Mouse (Mus musculus) embryonic facial prominence, embryonic 13.5 days (tissue): ENCODE measurements at regions not wholly inside any gene's neighbourhood (a gene's known extent, or its start where the extent isn't known, plus 50 kb on each side); places are given as distances from the start of the nearest gene placed in this dataset.

Source experiments
- ATAC-seq: fragments of 200-750 bp; cut with Nextera tagmentation; 2 replicates; pipeline ENCODE4 v1.8.0; 2017; ENCODE audit warnings: low read depth; ENCODE audit not compliant: insufficient number of reproducible peaks, insufficient read depth, low FRiP score, low TSS enrichment
- H3K27ac ChIP-seq: fragments of 300-500 bp; sonication (generic); 2 replicates; pipeline ENCODE4 v1.5.1; 2015; ENCODE audit warnings: moderate library complexity, mild to moderate bottlenecking, inconsistent platforms
- H3K27me3 ChIP-seq: fragments of 300-500 bp; sonication (generic); 2 replicates; pipeline ENCODE4 v1.6.1; 2015; ENCODE audit warnings: mild to moderate bottlenecking, inconsistent platforms
- H3K36me3 ChIP-seq: fragments of 300-500 bp; sonication (generic); 2 replicates; pipeline ENCODE4 v1.6.1; 2015; ENCODE audit warnings: mild to moderate bottlenecking, inconsistent platforms
- H3K4me1 ChIP-seq: fragments of 300-500 bp; sonication (generic); 2 replicates; pipeline ENCODE4 v1.6.1; 2015; ENCODE audit warnings: inconsistent platforms
- H3K4me2 ChIP-seq: fragments of 300-500 bp; sonication (generic); 2 replicates; pipeline ENCODE4 v1.6.1; 2015; ENCODE audit warnings: moderate library complexity, mild to moderate bottlenecking, inconsistent platforms
- H3K4me3 ChIP-seq: fragments of 300-500 bp; sonication (generic); 2 replicates; pipeline ENCODE4 v1.5.1; 2015; ENCODE audit warnings: mild to moderate bottlenecking, inconsistent platforms
- H3K9ac ChIP-seq: fragments of 300-500 bp; sonication (generic); 2 replicates; pipeline ENCODE4 v1.6.1; 2015; ENCODE audit warnings: mild to moderate bottlenecking, inconsistent platforms
- H3K9me3 ChIP-seq: fragments of 300-500 bp; sonication (generic); 2 replicates; pipeline ENCODE4 v1.6.1; 2016; ENCODE audit warnings: inconsistent platforms
- WGBS: fragments of 180-500 bp; shearing (Covaris S2); methylation state at CpG from one replicate; pipeline ENCODE4 v1.1.7; 2015; ENCODE audit warnings: mixed read lengths; 5-methylcytosine and 5-hydroxymethylcytosine counted together

DNA sequence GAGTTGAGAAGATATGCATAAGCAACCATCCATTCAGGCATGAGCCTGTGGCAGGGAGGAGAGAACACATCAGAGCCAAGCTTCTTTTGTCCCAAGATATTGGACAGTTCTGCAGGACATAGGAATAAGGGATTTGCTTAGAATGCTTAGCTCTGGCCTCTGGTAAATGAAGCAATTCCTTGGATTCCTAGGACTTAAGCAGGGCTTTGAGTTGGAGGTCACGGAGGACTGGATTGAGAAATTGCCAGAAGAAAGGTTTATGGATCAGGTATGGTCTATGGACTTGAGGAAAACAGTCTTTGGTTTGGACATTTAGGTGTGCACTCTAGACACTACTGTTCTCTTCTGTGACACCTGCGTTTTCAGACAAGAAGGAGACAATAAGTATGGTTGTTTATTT, 338.4 kb downstream of the Epha4 start:
- Histone ChIP-seq H3K27ac (no peak overlapping the region), H3K4me3 (no peak overlapping the region), H3K4me2 (no peak overlapping the region), H3K36me3 (no peaks in the 10 kb centered on the region), H3K9me3 (no peaks in the 10 kb centered on the region), H3K27me3 (no peaks in the 10 kb centered on the region), H3K4me1 (peaks cover 5% of the 10 kb centered on the region; the same call in 1 of the 2 replicates), H3K9ac (no peak overlapping the region)
- 92% methylated on average over 2 of the region's 2 CpGs for WGBS
- ATAC-seq, result no peak

DNA sequence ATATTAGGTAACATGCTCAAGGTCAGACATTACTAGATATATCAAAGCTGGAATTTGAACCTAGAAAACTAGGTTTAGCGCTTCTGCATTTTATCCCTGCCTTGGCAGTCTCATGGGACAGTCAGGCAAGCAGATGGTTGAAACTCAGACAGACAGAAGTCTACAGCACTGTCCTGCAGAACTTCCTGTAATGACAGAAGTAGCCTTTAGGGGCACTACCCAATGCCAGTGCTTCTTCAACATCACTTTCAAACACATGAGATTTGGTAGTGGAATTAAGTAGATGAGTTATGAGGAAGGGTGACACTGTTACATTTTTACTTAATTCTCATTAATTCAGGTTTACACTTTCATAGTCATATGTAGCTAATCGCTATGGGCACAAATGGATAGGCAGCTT, 330.9 kb downstream of the Epha4 start:
- WGBS, result 85% methylated on average over 2 of the region's 2 CpGs
- Histone ChIP-seq H3K4me1 (peaks cover 9% of the 10 kb centered on the region), H3K36me3 (no peaks in the 10 kb centered on the region), H3K4me2 (no peak overlapping the region), H3K9me3 (no peaks in the 10 kb centered on the region), H3K27ac (no peak overlapping the region), H3K27me3 (no peaks in the 10 kb centered on the region), H3K4me3 (no peak overlapping the region), H3K9ac (no peak overlapping the region)
- ATAC-seq, result no peak

DNA sequence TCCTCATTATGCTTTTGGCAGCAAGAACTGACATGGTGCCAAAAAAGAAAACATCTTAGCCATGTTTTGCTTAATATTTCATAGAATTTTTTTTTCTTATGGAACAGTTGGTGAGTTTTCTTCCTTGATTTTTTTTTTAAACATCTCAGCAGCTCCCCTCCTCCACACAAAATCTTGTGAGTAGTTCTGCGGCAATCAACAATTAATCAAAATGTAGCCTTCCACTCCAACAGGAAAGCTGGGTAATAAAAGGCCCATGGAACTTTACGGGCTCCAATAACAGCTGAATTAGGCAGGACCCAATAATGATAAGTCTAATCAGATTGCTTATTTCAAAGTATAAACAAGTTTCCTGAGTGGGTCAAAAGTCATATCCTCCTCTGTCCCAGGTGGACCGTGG, 324.7 kb downstream of the Epha4 start:
- no peaks in the 10 kb centered on the region for H3K9me3 ChIP-seq
- no peak overlapping the region for H3K4me2 ChIP-seq
- ATAC-seq, result no peak
- no peaks in the 10 kb centered on the region for H3K4me1 ChIP-seq
- no peaks in the 10 kb centered on the region for H3K36me3 ChIP-seq
- H3K27ac ChIP-seq, result no peak overlapping the region
- H3K9ac ChIP-seq, result no peak overlapping the region
- WGBS, result 49% methylated on average over 3 of the region's 3 CpGs
- H3K4me3 ChIP-seq, result no peak overlapping the region
- no peaks in the 10 kb centered on the region for H3K27me3 ChIP-seq

GRCm38 (mm10) chr1:77201321-77201917, 313.5 kb downstream of the Epha4 start:
- Histone ChIP-seq H3K4me3 (no peak overlapping the region), H3K4me2 (no peak overlapping the region), H3K27me3 (no peaks in the 10 kb centered on the region), H3K9ac (no peak overlapping the region), H3K4me1 (peaks cover 2% of the 10 kb centered on the region; the same call in 1 of the 2 replicates), H3K36me3 (no peaks in the 10 kb centered on the region), H3K9me3 (no peaks in the 10 kb centered on the region), H3K27ac (no peak overlapping the region)
- no peak for ATAC-seq
- WGBS, result 77% methylated on average over 3 of the region's 3 CpGs

DNA sequence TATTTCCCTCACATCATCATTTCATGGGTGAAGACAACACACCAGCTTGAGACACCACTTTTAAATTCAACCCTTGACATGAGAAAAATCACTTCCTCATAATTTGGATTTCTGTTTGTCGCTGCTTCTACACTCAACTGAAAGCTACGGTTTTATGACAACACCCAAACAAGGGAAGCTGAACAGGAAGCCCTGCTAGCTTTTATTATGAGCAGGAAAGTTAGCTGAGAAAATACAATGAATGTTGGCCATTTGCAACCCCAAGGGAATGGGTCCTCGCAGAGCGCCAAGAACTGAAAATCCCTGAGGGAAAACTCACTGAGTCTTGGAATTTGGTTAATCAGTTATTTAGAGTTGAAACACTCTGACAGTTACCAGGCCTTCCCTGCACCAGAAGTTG, 311.9 kb downstream of the Epha4 start:
- 75% methylated on average over 4 of the region's 4 CpGs for WGBS
- Histone ChIP-seq H3K9ac (no peak overlapping the region), H3K27ac (no peak overlapping the region), H3K36me3 (no peaks in the 10 kb centered on the region), H3K27me3 (no peaks in the 10 kb centered on the region), H3K4me3 (no peak overlapping the region), H3K4me2 (no peak overlapping the region), H3K4me1 (peaks cover 2% of the 10 kb centered on the region; the same call in 1 of the 2 replicates), H3K9me3 (no peaks in the 10 kb centered on the region)
- ATAC-seq, result no peak

GRCm38 (mm10) chr1:77206535-77206934, 308.4 kb downstream of the Epha4 start:
- H3K4me2 ChIP-seq, result no peak overlapping the region
- H3K4me1 ChIP-seq, result peaks cover 2% of the 10 kb centered on the region; the same call in 1 of the 2 replicates
- no peak overlapping the region for H3K27ac ChIP-seq
- WGBS, result 69% methylated on average over 1 of the region's 1 CpGs
- no peak overlapping the region for H3K4me3 ChIP-seq
- H3K9me3 ChIP-seq, result no peaks in the 10 kb centered on the region
- H3K9ac ChIP-seq, result no peak overlapping the region
- H3K36me3 ChIP-seq, result no peaks in the 10 kb centered on the region
- ATAC-seq, result no peak
- no peaks in the 10 kb centered on the region for H3K27me3 ChIP-seq

GRCm38 (mm10) chr1:77209395-77209794, 305.5 kb downstream of the Epha4 start:
- 83% methylated on average over 3 of the region's 3 CpGs for WGBS
- Histone ChIP-seq H3K4me2 (no peak overlapping the region), H3K9me3 (no peaks in the 10 kb centered on the region)

GRCm38 (mm10) chr1:77213462-77214098, 301.3 kb downstream of the Epha4 start:
- 47% methylated on average over 8 of the region's 8 CpGs for WGBS
- H3K4me1 ChIP-seq, result peaks cover 6% of the 10 kb centered on the region
- no peaks in the 10 kb centered on the region for H3K36me3 ChIP-seq
- ATAC-seq, result no peak
- no peak overlapping the region for H3K4me3 ChIP-seq
- H3K27me3 ChIP-seq, result no peaks in the 10 kb centered on the region
- H3K4me2 ChIP-seq, result peak overlapping the region; percentile 12; the same call in 1 of the 2 replicates
- H3K27ac ChIP-seq, result no peak overlapping the region; the same call in 1 of the 2 replicates
- no peaks in the 10 kb centered on the region for H3K9me3 ChIP-seq
- no peak overlapping the region for H3K9ac ChIP-seq

More at GRCm38 (mm10) chr1:77209395-77209794, 305.5 kb downstream of the Epha4 start:
- Histone ChIP-seq H3K4me1 (peaks cover 6% of the 10 kb centered on the region), H3K36me3 (no peaks in the 10 kb centered on the region), H3K4me3 (no peak overlapping the region), H3K27ac (no peak overlapping the region), H3K27me3 (no peaks in the 10 kb centered on the region), H3K9ac (no peak overlapping the region)
- ATAC-seq, result no peak

DNA sequence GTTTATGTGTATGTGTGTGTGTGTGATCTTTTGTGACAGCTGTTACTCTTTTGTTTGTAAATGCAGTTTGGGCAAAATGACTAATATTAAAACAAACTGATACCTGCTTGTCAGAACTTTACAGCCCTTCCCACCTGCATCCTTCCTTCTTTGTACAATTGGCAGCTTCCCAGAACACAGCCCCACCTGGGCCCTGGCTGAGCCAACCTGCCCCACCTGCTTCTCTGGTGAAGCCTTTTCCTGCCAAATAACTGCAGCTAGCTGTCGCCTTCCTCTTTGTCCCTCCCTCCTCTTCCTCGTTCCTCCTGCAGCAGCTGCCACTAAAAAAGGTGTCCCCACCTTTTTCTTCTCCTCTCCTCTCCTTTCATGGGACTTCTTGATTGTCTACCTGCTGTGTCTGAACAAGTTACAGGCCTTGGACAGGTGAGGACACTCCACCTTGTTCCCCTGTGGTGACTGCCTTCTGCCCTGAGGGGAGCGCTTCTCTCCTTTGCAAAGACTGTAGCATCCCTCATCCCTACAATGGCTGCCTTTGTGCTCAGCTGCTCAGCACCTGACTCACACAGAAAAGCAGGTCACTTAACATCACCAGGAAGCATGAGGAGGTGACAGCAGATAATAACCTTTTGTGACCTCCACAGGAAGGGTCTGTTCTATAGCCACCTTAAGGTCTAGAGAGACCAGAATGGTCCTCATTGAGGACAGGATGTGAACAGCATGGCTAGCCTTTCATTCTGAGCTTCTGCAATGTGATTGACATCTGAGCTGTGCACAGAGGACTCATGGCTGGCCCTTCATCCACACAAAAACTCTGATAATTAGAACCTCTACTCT, 295.2 kb downstream of the Epha4 start:
- ATAC-seq, result no peak
- H3K27ac ChIP-seq, result peak overlapping the region; percentile 28; the same call in 1 of the 2 replicates
- H3K27me3 ChIP-seq, result peaks cover 10% of the 10 kb centered on the region; the same call in 1 of the 2 replicates

DNA sequence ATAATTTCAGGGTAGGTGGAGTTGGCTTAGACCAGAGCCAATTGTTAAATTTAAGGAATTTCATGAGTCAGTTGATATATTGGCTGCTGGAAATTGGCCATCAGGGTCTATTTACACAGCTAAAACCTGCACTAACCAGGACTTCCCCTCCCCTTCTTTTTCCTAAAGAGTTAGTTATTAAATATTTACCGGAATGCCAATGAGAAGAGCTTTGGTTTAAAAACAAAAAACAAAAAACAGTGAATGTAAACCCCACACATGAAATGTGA, 294.6 kb downstream of the Epha4 start:
- H3K9ac ChIP-seq, result no peak overlapping the region
- no peak overlapping the region for H3K27ac ChIP-seq
- no peaks in the 10 kb centered on the region for H3K9me3 ChIP-seq
- H3K4me3 ChIP-seq, result no peak overlapping the region
- ATAC-seq, result no peak
- H3K27me3 ChIP-seq, result peaks cover 10% of the 10 kb centered on the region; the same call in 1 of the 2 replicates
- no peak overlapping the region for H3K4me2 ChIP-seq
- peaks cover 9% of the 10 kb centered on the region for H3K4me1 ChIP-seq
- no peaks in the 10 kb centered on the region for H3K36me3 ChIP-seq
- 54% methylated on average over 1 of the region's 1 CpGs for whole genome bisulfite sequencing

More for the DNA sequence above, 295.2 kb downstream of the Epha4 start:
- Histone ChIP-seq H3K4me1 (peaks cover 9% of the 10 kb centered on the region), H3K4me3 (no peak overlapping the region), H3K9me3 (no peaks in the 10 kb centered on the region), H3K4me2 (no peak overlapping the region), H3K36me3 (no peaks in the 10 kb centered on the region), H3K9ac (no peak overlapping the region)
- 47% methylated on average over 3 of the region's 3 CpGs for WGBS

GRCm38 (mm10) chr1:77220783-77221182, 294.1 kb downstream of the Epha4 start:
- no peaks in the 10 kb centered on the region for H3K9me3 ChIP-seq
- H3K4me2 ChIP-seq, result no peak overlapping the region
- H3K27me3 ChIP-seq, result peaks cover 10% of the 10 kb centered on the region; the same call in 1 of the 2 replicates
- peaks cover 12% of the 10 kb centered on the region for H3K4me1 ChIP-seq
- H3K4me3 ChIP-seq, result no peak overlapping the region
- H3K27ac ChIP-seq, result no peak overlapping the region
- 74% methylated on average over 6 of the region's 6 CpGs for WGBS
- no peak for ATAC-seq
- H3K36me3 ChIP-seq, result no peaks in the 10 kb centered on the region
- H3K9ac ChIP-seq, result no peak overlapping the region

- H3K9ac ChIP-seq, result no peak overlapping the region
- H3K27ac ChIP-seq, result no peak overlapping the region
- no peaks in the 10 kb centered on the region for H3K9me3 ChIP-seq
- H3K36me3 ChIP-seq, result no peaks in the 10 kb centered on the region
- peaks cover 21% of the 10 kb centered on the region for H3K4me1 ChIP-seq
- H3K27me3 ChIP-seq, result peaks cover 10% of the 10 kb centered on the region; the same call in 1 of the 2 replicates
- no peak for ATAC-seq
- H3K4me3 ChIP-seq, result no peak overlapping the region
- 92% methylated on average over 2 of the region's 2 CpGs for WGBS
- no peak overlapping the region for H3K4me2 ChIP-seq
Measured at GRCm38 (mm10) chr1:77221900-77222299, 293.0 kb downstream of the Epha4 start.
